Mouse (Mus musculus) gastrocnemius, adult 18-20 months (tissue): Measurements from ENCODE around the gene Gm20683. TPM values are rescaled to one million over a fixed set of nuclear protein-coding genes. Genes with fewer than 3 reads are reported as not detected.

ENCODE experiments used
- DNase-seq: peaks from one replicate; pipeline ENCODE4 v3.0.0; 2021; ENCODE audit warnings: low spot score
- microRNA-seq: library from miRNA; unstranded; fragments of <30 nt; microRNA quantifications from one replicate; pipeline ENCODE4 v1.2.0, GENCODE M21; 2021
- total RNA-seq, 2 experiments: library from RNA; stranded (reverse); gene quantifications; 2 replicates each; pipeline ENCODE4 v1.2.3; 2021

Gm20683 gene
- total RNA-seq, 2 experiments from 2014 or later, result 10.0 to 11.8 TPM

DNA sequence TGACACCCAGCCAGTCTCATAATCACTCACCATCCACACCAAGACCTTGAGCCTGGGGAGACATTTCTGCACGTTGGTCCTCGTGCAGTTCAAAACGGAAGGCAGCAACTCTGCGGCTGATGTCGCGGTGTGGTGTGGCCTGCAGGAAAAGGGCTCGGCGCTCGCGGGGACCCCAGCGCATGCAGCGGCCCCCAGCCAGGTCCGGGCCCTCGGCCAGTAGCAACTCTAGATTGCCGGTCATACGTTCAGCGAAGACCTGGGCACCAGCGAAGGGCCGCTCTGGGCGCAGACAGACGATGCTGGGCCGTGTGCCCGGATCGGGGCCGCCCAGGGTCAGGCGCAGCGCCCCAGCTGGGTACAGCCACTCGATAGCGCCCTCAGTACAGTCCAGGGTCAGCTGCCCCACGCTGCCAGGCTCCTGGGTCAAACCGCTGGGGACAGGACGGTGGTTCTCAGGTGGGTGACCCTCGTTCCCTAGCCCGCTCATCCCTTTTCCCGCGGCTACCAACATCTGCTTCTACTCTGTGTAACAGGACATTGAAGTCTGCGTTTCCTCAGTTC is 45.3 kb downstream of the Gm20683 start:
- peak; percentile 60 for DNase-seq

GRCm38 (mm10) chr17:25795609-25796092 is 45.9 kb downstream of the Gm20683 start, which contains the start of gene AC134908.4:
TSS of gene AC134908.4 (minus strand) at chr17:25795659.
- DNase-seq, result no peak

DNA sequence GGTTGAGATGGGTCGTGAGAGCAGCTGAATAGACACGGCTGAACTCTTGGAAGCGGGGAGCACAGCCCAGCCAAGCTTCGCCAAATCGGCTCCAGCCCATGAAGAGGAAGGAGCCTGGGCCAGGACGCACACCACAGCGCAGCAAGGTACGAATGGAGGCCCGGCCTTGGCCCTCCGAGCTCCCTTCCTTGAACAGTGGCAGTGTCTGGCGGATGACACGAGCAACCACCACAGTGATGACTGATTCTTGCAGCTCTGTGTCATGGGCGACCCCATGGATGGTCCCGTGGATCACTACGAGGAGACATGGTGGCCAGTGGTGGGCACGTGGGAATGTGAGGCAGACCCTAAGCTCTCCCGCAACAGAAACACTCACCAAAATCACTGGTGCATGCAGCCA is 46.6 kb downstream of the Gm20683 start:
- no peak for DNase-seq

GRCm38 (mm10) chr17:25794197-25794596 is 47.4 kb downstream of the Gm20683 start:
- no peak for DNase-seq

- peak; percentile 53 for DNase-seq
Measured at GRCm38 (mm10) chr17:25792615-25793014, 48.9 kb downstream of the Gm20683 start, which contains the start of gene Fam173a. TSS of gene Fam173a (minus strand) at chr17:25792901.

- DNase-seq, result peak; percentile 87
Measured at GRCm38 (mm10) chr17:25791843-25792527, 49.6 kb downstream of the Gm20683 start.

DNA sequence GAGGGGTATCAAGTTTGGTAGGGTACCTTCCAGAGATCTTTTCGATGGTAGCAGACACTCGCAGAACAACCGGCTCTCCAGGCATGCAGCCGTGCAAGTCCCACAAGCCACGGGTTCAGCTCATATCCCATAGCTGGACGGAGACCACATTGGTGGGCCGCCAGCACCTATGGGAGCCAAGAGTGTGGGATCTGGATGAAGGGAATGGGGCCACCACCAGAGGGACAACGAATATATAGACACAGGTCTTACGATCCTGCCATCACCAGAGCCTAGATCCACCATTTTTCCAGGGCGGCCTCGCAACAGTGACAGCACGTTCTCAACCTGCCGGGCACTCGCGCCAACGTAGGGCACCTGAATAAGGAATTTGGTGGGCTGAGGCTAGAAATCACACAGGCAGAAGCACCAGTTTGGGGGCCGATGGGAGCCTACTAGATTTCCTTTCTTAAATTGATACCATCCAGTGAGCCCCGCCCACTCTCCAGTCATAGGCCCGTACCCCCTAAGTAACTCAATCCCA is 50.2 kb downstream of the Gm20683 start:
- no peak for DNase-seq

DNA sequence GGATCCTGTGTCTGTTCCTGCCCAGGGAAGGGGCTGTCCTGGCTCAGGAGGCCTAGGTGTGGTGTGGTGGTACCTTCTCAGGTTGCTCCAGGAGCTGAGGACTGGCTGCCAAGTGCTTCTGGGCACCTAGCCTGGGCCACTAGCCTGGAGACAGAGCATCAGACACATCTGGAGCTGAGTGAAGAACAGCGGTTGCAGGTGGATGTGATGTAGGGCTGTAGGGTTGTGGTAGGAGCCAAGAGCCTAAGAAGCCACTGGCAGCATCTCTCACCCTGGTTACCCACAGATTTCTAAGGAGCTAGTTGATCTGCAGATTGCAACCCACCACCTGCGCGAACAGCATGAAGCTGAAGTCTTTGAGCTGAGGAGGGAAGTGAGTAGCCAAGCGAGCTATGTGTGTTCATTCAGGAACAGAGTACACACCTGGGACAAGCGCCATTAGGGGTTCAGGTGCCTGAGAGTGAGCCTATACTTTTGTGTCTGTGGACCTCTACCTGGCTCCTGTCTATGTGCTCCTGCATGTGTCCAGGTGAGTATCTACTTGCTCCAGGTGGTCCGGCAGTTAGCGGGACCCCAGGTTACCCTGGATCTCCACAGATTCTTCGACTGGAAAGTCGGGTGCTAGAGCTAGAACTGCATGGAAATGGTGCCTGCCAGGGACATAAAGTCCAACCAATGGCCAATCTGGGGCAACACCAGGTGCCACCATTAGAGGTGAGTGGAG is 54.6 kb downstream of the Gm20683 start:
- DNase-seq, result no peak

GRCm38 (mm10) chr17:25786280-25786679 is 55.3 kb downstream of the Gm20683 start, which contains the start of gene Ccdc78:
TSS of gene Ccdc78 (plus strand) at chr17:25786580.
- DNase-seq, result no peak

- DNase-seq, result peak; percentile 95
Measured at GRCm38 (mm10) chr17:25785281-25785745, 56.2 kb downstream of the Gm20683 start, which contains the start of gene Haghl. TSS of gene Haghl (minus strand) at chr17:25785673.

Small RNA genes within 50 kb of the gene (microRNA-seq; reads per million reads assigned to microRNA genes)
- gene Mir3082, result not detected

Other genes with a start within 250 kb of the Gm20683 start
- gene Gng13, start 124.6 kb downstream of the Gm20683 start, total RNA-seq, result not detected
- 1 to 10 TPM in 1 of 2 experiments, under 1 TPM in 1; 0.47 to 1.1 TPM for gene Chtf18, start 114.3 kb downstream of the Gm20683 start, total RNA-seq
- 1 to 10 TPM; 3.5 to 4.2 TPM for gene Rpusd1, start 114.1 kb downstream of the Gm20683 start, total RNA-seq
- not detected for gene Mslnl, start 105.7 kb downstream of the Gm20683 start, total RNA-seq
- under 1 TPM; 0.26 to 0.46 TPM for gene Msln, start 87.4 kb downstream of the Gm20683 start, total RNA-seq
- 10 to 100 TPM; 27.3 to 29.2 TPM for gene Narfl, start 68.0 kb downstream of the Gm20683 start, total RNA-seq
- gene Haghl, start 56.1 kb downstream of the Gm20683 start, total RNA-seq, result 10 to 100 TPM; 10.6 to 10.7 TPM
- gene Ccdc78, start 55.2 kb downstream of the Gm20683 start, total RNA-seq, result not detected
- gene Fam173a, start 48.9 kb downstream of the Gm20683 start, total RNA-seq, result 10 to 100 TPM; 42.2 to 46.8 TPM
- not detected for gene AC134908.4, start 46.1 kb downstream of the Gm20683 start, total RNA-seq
- gene Metrn, start 44.6 kb downstream of the Gm20683 start, total RNA-seq, result 10 to 100 TPM; 40.1 to 48.4 TPM
- gene Fbxl16, start 32.7 kb downstream of the Gm20683 start, total RNA-seq, result under 1 TPM; 0.62 to 0.91 TPM
- gene Wdr24, start 18.1 kb downstream of the Gm20683 start, total RNA-seq, result 1 to 10 TPM; 9.6 to 9.8 TPM
- 10 to 100 TPM; 12.6 to 14.2 TPM for gene Jmjd8, start 12.9 kb downstream of the Gm20683 start, total RNA-seq
- gene Stub1, start 8.4 kb downstream of the Gm20683 start, total RNA-seq, result 10 to 100 TPM; 88.4 to 92.9 TPM
- gene Rhbdl1, start 4.5 kb downstream of the Gm20683 start, total RNA-seq, result 10 to 100 TPM; 10.7 to 14.7 TPM
- gene Rhot2, start 3.1 kb upstream of the Gm20683 start, total RNA-seq, result 10 to 100 TPM; 72.4 to 72.9 TPM
- gene Wdr90, start 19.7 kb upstream of the Gm20683 start, total RNA-seq, result under 1 TPM; 0.55 to 0.64 TPM
- 100 to 1,000 TPM in 1 of 2 experiments, 10 to 100 TPM in 1; 84.2 to 102 TPM for gene Mcrip2, start 27.0 kb upstream of the Gm20683 start, total RNA-seq
- gene Mettl26, start 33.3 kb upstream of the Gm20683 start, total RNA-seq, result 10 to 100 TPM; 25.4 to 33.4 TPM
- under 1 TPM; 0.43 to 0.62 TPM for gene Wfikkn1, start 39.1 kb upstream of the Gm20683 start, total RNA-seq
- 10 to 100 TPM in 1 of 2 experiments, 1 to 10 TPM in 1; 7.6 to 11.1 TPM for gene Rab40c, start 78.0 kb upstream of the Gm20683 start, total RNA-seq
- 10 to 100 TPM; 19.9 to 22.2 TPM for gene Pigq, start 103.2 kb upstream of the Gm20683 start, total RNA-seq
- not detected for gene Nhlrc4, start 103.2 kb upstream of the Gm20683 start, total RNA-seq
- not detected for gene A930017K11Rik, start 110.8 kb upstream of the Gm20683 start, total RNA-seq
- gene Capn15, start 144.0 kb upstream of the Gm20683 start, total RNA-seq, result 1 to 10 TPM; 4.4 to 6.5 TPM
- 10 to 100 TPM; 88.9 to 96.2 TPM for gene Rab11fip3, start 227.8 kb upstream of the Gm20683 start, total RNA-seq
- gene Decr2, start 248.6 kb upstream of the Gm20683 start, total RNA-seq, result 1 to 10 TPM; 2.6 to 2.8 TPM